Mouse (Mus musculus): Measurements from ENCODE around the gene Atad1.

- TF ChIP-seq POLR2A (IDR thresholded peaks at IDR 0.05; ENCODE audit: insufficient read depth, low read length): no peak
- TF ChIP-seq CTCF (IDR thresholded peaks at IDR 0.05; ENCODE audit: low read depth, low read length): peak; percentile 84
These were observed 24.4 kb downstream of the Atad1 start for GRCm38 (mm10) chr19:32715201-32715600.
